Mouse (Mus musculus) right cerebral cortex, adult 2 months (tissue): Measurements from ENCODE around the gene Ypel2.

Source experiments
- DNase-seq, 2 experiments: peaks; one replicate each; pipeline ENCODE4 v3.0.0; 2021 to 2022; ENCODE audit warnings: low spot score in 2 of 2

The Ypel2 gene

GRCm38 (mm10) chr11:86995625-86996221 lies 2.2 kb upstream of the Ypel2 start:
- peak; percentile 68 to 82 for DNase-seq

GRCm38 (mm10) chr11:86994791-86995624 lies 1.5 kb upstream of the Ypel2 start:
- no peak for DNase-seq

GRCm38 (mm10) chr11:86994330-86994729 lies 823 bp upstream of the Ypel2 start:
- DNase-seq = no peak

- no peak for DNase-seq
These were observed 982 bp downstream of the Ypel2 start for GRCm38 (mm10) chr11:86992461-86992988.

GRCm38 (mm10) chr11:86991241-86991640 lies 2.3 kb downstream of the Ypel2 start:
- no peak for DNase-seq

- peak in 1 of 2 experiments; percentile 45 for DNase-seq
These were observed 3.2 kb downstream of the Ypel2 start for GRCm38 (mm10) chr11:86990309-86990708.

GRCm38 (mm10) chr11:86984990-86985389 lies 8.5 kb downstream of the Ypel2 start:
- no peak for DNase-seq

- no peak for DNase-seq
These were observed 10.5 kb downstream of the Ypel2 start for GRCm38 (mm10) chr11:86983056-86983455.

GRCm38 (mm10) chr11:86981229-86981791 lies 12.2 kb downstream of the Ypel2 start:
- peak in 1 of 2 experiments; percentile 4 for DNase-seq

GRCm38 (mm10) chr11:86980526-86980925 lies 13.0 kb downstream of the Ypel2 start:
- peak in 1 of 2 experiments; percentile 5 for DNase-seq

GRCm38 (mm10) chr11:86979799-86980198 lies 13.7 kb downstream of the Ypel2 start:
- DNase-seq = no peak

GRCm38 (mm10) chr11:86977242-86977641 lies 16.3 kb downstream of the Ypel2 start:
- no peak for DNase-seq

GRCm38 (mm10) chr11:86974401-86974800 lies 19.1 kb downstream of the Ypel2 start:
- peak in 1 of 2 experiments; percentile 41 for DNase-seq

- no peak for DNase-seq
These were observed 20.3 kb downstream of the Ypel2 start for GRCm38 (mm10) chr11:86973255-86973654.

GRCm38 (mm10) chr11:86971057-86971753 lies 22.3 kb downstream of the Ypel2 start:
- no peak for DNase-seq

- no peak for DNase-seq
These were observed 24.3 kb downstream of the Ypel2 start for GRCm38 (mm10) chr11:86969041-86969821.

- DNase-seq = no peak
These were observed 26.0 kb downstream of the Ypel2 start for GRCm38 (mm10) chr11:86967506-86967905.

- no peak for DNase-seq
These were observed 26.8 kb downstream of the Ypel2 start for GRCm38 (mm10) chr11:86966696-86967095.

GRCm38 (mm10) chr11:86965079-86965478 lies 28.4 kb downstream of the Ypel2 start:
- DNase-seq = no peak

GRCm38 (mm10) chr11:86963698-86964097 lies 29.8 kb downstream of the Ypel2 start:
- DNase-seq = peak in 1 of 2 experiments; percentile 4

- no peak for DNase-seq
These were observed 30.5 kb downstream of the Ypel2 start for GRCm38 (mm10) chr11:86963027-86963426.
